Mouse (Mus musculus) inflammation-experienced regulatory T-cells, adult 6 months (primary cell): ENCODE data around the gene Plk5. TPM values are rescaled to one million over a fixed set of nuclear protein-coding genes. Genes with fewer than 3 reads are reported as not detected.
A peak's percentile ranks its signal among the peaks of the same experiment; 100 is the strongest.

Source experiments
- ATAC-seq: one replicate; pipeline ENCODE4 v1.8.0; 2017
- polyA plus RNA-seq, 3 experiments: library from polyadenylated mRNA; unstranded; fragments of 100-300 nt; shearing (Covaris generic); gene quantifications; one replicate each; pipeline ENCODE4 v1.2.1; 2017

Gene Plk5
- polyA plus RNA-seq, 3 experiments from 2014 or later: not detected

GRCm38 (mm10) chr10:80357994-80358639, 1.9 kb downstream of the Plk5 start:
- no peak for ATAC-seq

- no peak for ATAC-seq
These were observed 7.5 kb downstream of the Plk5 start for GRCm38 (mm10) chr10:80363734-80364133.

- no peak for ATAC-seq
These were observed 9.5 kb downstream of the Plk5 start for GRCm38 (mm10) chr10:80365736-80366135.

- ATAC-seq: no peak
These were observed 11.7 kb downstream of the Plk5 start for GRCm38 (mm10) chr10:80367954-80368353.

- peak; percentile 50 for ATAC-seq
These were observed 12.1 kb downstream of the Plk5 start for GRCm38 (mm10) chr10:80368392-80368791.

GRCm38 (mm10) chr10:80369995-80370747, 13.9 kb downstream of the Plk5 start:
- no peak for ATAC-seq

- ATAC-seq: no peak
These were observed 15.2 kb downstream of the Plk5 start for GRCm38 (mm10) chr10:80371411-80371966.

GRCm38 (mm10) chr10:80371983-80372382, 15.7 kb downstream of the Plk5 start:
- ATAC-seq: no peak

GRCm38 (mm10) chr10:80372706-80373105, 16.4 kb downstream of the Plk5 start:
- ATAC-seq: no peak

- ATAC-seq: no peak
These were observed 17.8 kb downstream of the Plk5 start for GRCm38 (mm10) chr10:80374063-80374462.

GRCm38 (mm10) chr10:80376160-80376559, 19.9 kb downstream of the Plk5 start:
- peak; percentile 83 for ATAC-seq

GRCm38 (mm10) chr10:80377716-80378115, 21.5 kb downstream of the Plk5 start:
- no peak for ATAC-seq

GRCm38 (mm10) chr10:80382641-80383365, 26.5 kb downstream of the Plk5 start:
- ATAC-seq: no peak

- no peak for ATAC-seq
These were observed 27.2 kb downstream of the Plk5 start for GRCm38 (mm10) chr10:80383431-80383830.

GRCm38 (mm10) chr10:80384115-80384639, 27.9 kb downstream of the Plk5 start:
- no peak for ATAC-seq

GRCm38 (mm10) chr10:80384709-80385108, 28.4 kb downstream of the Plk5 start:
- no peak for ATAC-seq

- ATAC-seq: no peak
These were observed 29.1 kb downstream of the Plk5 start for GRCm38 (mm10) chr10:80385310-80385709.

GRCm38 (mm10) chr10:80385811-80386734, 29.8 kb downstream of the Plk5 start:
- no peak for ATAC-seq

- ATAC-seq: peak; percentile 12
These were observed 30.6 kb downstream of the Plk5 start for GRCm38 (mm10) chr10:80386735-80387471.

- ATAC-seq: peak; percentile 57
These were observed 31.3 kb downstream of the Plk5 start, which contains the start of gene Mex3d for GRCm38 (mm10) chr10:80387522-80387959. Gene Mex3d (minus strand): TSS chr10:80387659.

- ATAC-seq: no peak
These were observed 32.5 kb downstream of the Plk5 start for GRCm38 (mm10) chr10:80388731-80389130.
